In genomic region chr6:54265384-54265783, GRCm38 (mm10) we compare ENCODE assay signal across 26 mouse cellular contexts.
"Had no signal": no experiment of that assay in that cellular context is flagged by ENCODE, and none has a peak within 500 bp of the region (broad histone marks: within the 10 kb centered on the region; RNA-seq: fewer than 3 reads in every experiment).

No protein-coding gene starts in this region.

- ATAC-seq: hindbrain, embryonic 16.5 days; inflammation-experienced regulatory T-cells, adult 6 months; intestine, embryonic 15.5 days; intestine, postnatal 0 days had no signal

- H3K27me3 ChIP-seq: heart, embryonic 13.5 days; heart, embryonic 15.5 days; hindbrain, embryonic 12.5 days; intestine, embryonic 15.5 days; limb, embryonic 12.5 days; liver, embryonic 13.5 days; liver, embryonic 15.5 days had no signal

- H3K4me1 ChIP-seq: heart, embryonic 15.5 days; hindbrain, embryonic 12.5 days; intestine, embryonic 15.5 days; limb, embryonic 10.5 days; liver, embryonic 13.5 days; liver, embryonic 15.5 days had no signal

- DNase-seq: gastrocnemius, adult 2 months; gastrocnemius, postnatal 10 days; gastrocnemius, postnatal 25 days; heart, adult 2 months; heart, postnatal 14 days; heart, postnatal 4 days; kidney, adult 18-20 months; kidney, adult 8-10 months; kidney, postnatal 10 days; kidney, postnatal 25 days; kidney, postnatal 4 days; liver; liver, embryonic 13.5 days had no signal

- H3K27ac ChIP-seq: gastrocnemius, adult 2 months; heart, adult 2 months; heart, embryonic 13.5 days; heart, embryonic 15.5 days; hindbrain, embryonic 10.5 days; hindbrain, embryonic 12.5 days; hindbrain, embryonic 14.5 days; intestine, embryonic 15.5 days; left cerebral cortex, adult 2 months; limb, embryonic 10.5 days; limb, embryonic 12.5 days; liver, embryonic 13.5 days; liver, embryonic 15.5 days had no signal

- H3K4me3 ChIP-seq: gastrocnemius, adult 2 months; heart, adult 2 months; heart, embryonic 13.5 days; heart, embryonic 15.5 days; hindbrain, embryonic 10.5 days; hindbrain, embryonic 12.5 days; intestine, embryonic 15.5 days; left cerebral cortex, adult 2 months; limb, embryonic 10.5 days; limb, embryonic 12.5 days; liver, embryonic 13.5 days; liver, embryonic 15.5 days had no signal

- H3K36me3 ChIP-seq: heart, embryonic 13.5 days; heart, embryonic 15.5 days; hindbrain, embryonic 10.5 days; hindbrain, embryonic 12.5 days; intestine, embryonic 15.5 days; limb, embryonic 10.5 days; limb, embryonic 12.5 days; liver, embryonic 13.5 days; liver, embryonic 15.5 days had no signal
